Mouse (Mus musculus): ENCODE results near the gene Ppp5c. TPM values are rescaled to one million over a fixed set of nuclear protein-coding genes. Genes with fewer than 3 reads are reported as not detected.
A peak's percentile ranks its signal among the peaks of the same experiment; 100 is the strongest.

Gene Ppp5c
- polyA plus RNA-seq, 1 experiment from 2014 or later, result 110 TPM

DNA sequence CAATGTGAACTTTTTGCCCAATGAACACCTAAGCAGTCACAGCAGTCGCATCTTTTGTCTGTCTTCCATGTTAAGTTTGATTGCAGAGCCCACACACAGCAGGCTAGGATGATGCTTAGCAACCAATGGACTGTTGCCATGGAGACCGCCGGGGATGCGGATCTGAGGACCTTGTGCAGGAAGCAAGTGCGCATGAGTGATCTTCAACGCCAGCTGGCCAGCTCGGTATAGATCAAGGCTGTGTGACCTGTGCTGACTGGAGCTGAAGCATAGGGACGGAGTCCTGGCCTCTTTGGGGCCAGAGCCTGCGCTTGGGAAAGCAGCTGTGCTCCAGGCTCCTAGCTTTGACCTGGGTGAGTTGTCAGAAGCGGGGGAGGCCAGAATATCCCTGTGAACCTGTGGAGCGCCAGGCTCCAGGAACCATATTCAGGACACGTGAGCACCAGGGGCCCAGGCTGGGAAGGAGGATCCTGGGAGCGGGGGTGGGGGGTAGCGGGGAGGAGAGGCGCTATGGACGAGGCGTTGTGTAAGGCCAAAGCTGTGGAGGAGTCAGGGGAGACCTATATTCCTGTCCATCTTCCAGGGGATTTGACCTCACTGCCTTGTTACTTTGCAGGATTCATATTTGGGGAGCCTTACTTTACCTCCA is 68.1 kb downstream of the Ppp5c start, which contains the start of gene Pnmal1:
Gene Pnmal1, plus strand, starts transcription at position 141 of the 649 bp plus-strand sequence.
- 19% methylated on average over 17 of the region's 17 CpGs for WGBS
- Histone ChIP-seq H3K4me2 (no peak within 1 kb of the TSS), H3K4me3 (no peak within 1 kb of the TSS), H3K36me3 (no peaks in the 10 kb centered on the region), H3K9ac (no peak within 1 kb of the TSS), H3K4me1 (no peaks in the 10 kb centered on the region), H3K9me3 (no peaks in the 10 kb centered on the region), H3K27me3 (no peaks in the 10 kb centered on the region; the same call in 1 of the 2 replicates), H3K27ac (no peak within 1 kb of the TSS)
- ATAC-seq (ENCODE audit: borderline replicate concordance, extremely low read depth, low FRiP score, low TSS enrichment), result peak; percentile 55; the same call in 1 of the 2 replicates

DNA sequence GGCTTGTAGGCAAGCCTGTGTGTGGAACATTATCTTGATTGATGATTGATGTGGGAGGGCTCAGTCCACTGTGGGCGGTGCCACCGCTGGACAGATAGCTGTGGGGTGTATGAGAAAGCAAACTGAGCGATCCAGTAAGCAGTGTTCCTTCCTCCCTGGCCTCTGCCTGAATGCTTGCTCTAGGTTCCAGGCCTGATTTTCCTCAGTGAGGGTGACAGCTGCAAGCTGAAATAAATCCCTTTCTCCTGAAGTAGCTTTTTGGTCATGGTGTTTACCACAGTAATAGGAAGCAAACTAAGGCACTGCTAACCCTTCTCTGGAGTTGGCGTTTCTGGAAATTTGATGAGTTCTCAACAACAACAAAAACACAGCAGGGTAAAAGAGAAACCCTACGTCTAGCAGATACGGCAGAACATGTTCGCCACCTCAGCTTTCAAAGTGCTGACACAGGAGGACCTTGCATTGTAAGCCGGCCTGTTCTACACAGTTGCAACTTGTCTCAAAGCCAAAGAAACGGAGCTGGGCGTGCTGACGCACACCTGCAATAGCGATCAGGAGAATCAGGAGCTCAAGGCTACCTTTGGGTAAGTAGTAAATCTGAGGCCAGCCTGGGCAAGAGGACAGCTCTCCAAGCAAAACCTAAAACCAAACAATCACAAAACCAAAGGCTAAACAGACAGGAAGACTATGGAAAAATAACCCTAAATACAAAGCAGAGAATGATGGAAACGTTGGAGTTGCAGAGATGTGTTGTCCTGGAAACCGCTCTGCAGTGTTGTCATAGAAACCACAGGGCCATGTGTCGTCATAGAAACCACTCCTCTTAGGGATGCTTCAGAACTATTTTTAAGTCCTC is 71.1 kb downstream of the Ppp5c start:
- Histone ChIP-seq H3K9me3 (no peaks in the 10 kb centered on the region), H3K9ac (no peak overlapping the region), H3K4me3 (no peak overlapping the region), H3K36me3 (no peaks in the 10 kb centered on the region), H3K4me2 (no peak overlapping the region), H3K27me3 (no peaks in the 10 kb centered on the region; the same call in 1 of the 2 replicates), H3K27ac (no peak overlapping the region), H3K4me1 (no peaks in the 10 kb centered on the region)
- ATAC-seq (ENCODE audit: borderline replicate concordance, extremely low read depth, low FRiP score, low TSS enrichment), result no peak
- WGBS, result 62% methylated on average over 15 of the region's 15 CpGs

DNA sequence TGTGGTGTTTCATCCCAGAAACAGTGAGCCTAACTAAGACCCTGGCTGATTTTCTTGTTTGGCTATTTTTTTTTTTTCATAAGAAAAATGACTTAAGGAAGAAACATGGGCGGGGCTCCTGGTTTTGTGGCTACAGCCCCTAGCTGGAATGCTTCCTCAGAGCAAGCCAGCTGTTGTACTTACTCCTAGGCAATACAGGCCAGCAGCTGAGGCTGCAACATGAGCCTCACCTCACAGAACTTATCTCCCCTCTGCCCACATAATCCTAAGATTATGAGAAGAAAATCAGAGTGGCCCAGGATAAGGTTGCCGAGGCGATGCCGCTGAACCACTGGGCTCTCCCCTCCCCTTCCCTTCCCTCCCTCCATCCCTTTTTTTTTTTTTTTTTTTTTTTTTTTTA is 72.0 kb downstream of the Ppp5c start:
- no peak overlapping the region for H3K4me3 ChIP-seq
- ATAC-seq (ENCODE audit: borderline replicate concordance, extremely low read depth, low FRiP score, low TSS enrichment), result no peak
- peaks cover 3% of the 10 kb centered on the region; the same call in 1 of the 2 replicates for H3K4me1 ChIP-seq
- no peak overlapping the region for H3K4me2 ChIP-seq
- no peaks in the 10 kb centered on the region for H3K9me3 ChIP-seq
- H3K9ac ChIP-seq, result no peak overlapping the region
- H3K36me3 ChIP-seq, result no peaks in the 10 kb centered on the region
- 70% methylated on average over 4 of the region's 4 CpGs for WGBS
- no peaks in the 10 kb centered on the region; the same call in 1 of the 2 replicates for H3K27me3 ChIP-seq
- H3K27ac ChIP-seq, result no peak overlapping the region

Other genes starting within 250 kb of the Ppp5c start
- gene Slc1a5, start 246.6 kb downstream of the Ppp5c start, polyA plus RNA-seq (2015; fragmentation: Nextera tagmentation; extraction: Ambion mirVana), result 53.7 and 54.5 TPM in 2 replicates
- 102 TPM in 2 replicates for gene Strn4, start 212.0 kb downstream of the Ppp5c start, polyA plus RNA-seq (2015; fragmentation: Nextera tagmentation; extraction: Ambion mirVana)
- 28.9 and 30.6 TPM in 2 replicates for gene Fkrp, start 211.2 kb downstream of the Ppp5c start, polyA plus RNA-seq (2015; fragmentation: Nextera tagmentation; extraction: Ambion mirVana)
- gene Prkd2, start 185.0 kb downstream of the Ppp5c start, polyA plus RNA-seq (2015; fragmentation: Nextera tagmentation; extraction: Ambion mirVana), result 18.9 and 19.7 TPM in 2 replicates
- 3.5 and 3.7 TPM in 2 replicates for gene Dact3, start 152.6 kb downstream of the Ppp5c start, polyA plus RNA-seq (2015; fragmentation: Nextera tagmentation; extraction: Ambion mirVana)
- gene Gng8, start 136.1 kb downstream of the Ppp5c start, polyA plus RNA-seq (2015; fragmentation: Nextera tagmentation; extraction: Ambion mirVana), result 11.2 and 12.0 TPM in 2 replicates
- gene Ptgir, start 121.4 kb downstream of the Ppp5c start, polyA plus RNA-seq (2015; fragmentation: Nextera tagmentation; extraction: Ambion mirVana), result 2.0 and 2.4 TPM in 2 replicates
- gene Calm3, start 103.8 kb downstream of the Ppp5c start, polyA plus RNA-seq (2015; fragmentation: Nextera tagmentation; extraction: Ambion mirVana), result 101 and 104 TPM in 2 replicates
- 6.2 and 6.6 TPM in 2 replicates for gene Pnmal2, start 83.2 kb downstream of the Ppp5c start, polyA plus RNA-seq (2015; fragmentation: Nextera tagmentation; extraction: Ambion mirVana)
- gene Pnmal1, start 68.2 kb downstream of the Ppp5c start, polyA plus RNA-seq (2015; fragmentation: Nextera tagmentation; extraction: Ambion mirVana), result 0.11 and 0.36 TPM in 2 replicates
- gene Gm42372, start 44.8 kb downstream of the Ppp5c start, polyA plus RNA-seq (2015; fragmentation: Nextera tagmentation; extraction: Ambion mirVana), result 0.16 and 0.17 TPM in 2 replicates
- gene Ccdc8, start 35.2 kb downstream of the Ppp5c start, polyA plus RNA-seq (2015; fragmentation: Nextera tagmentation; extraction: Ambion mirVana), result 34.9 and 35.9 TPM in 2 replicates
- 37.6 and 41.5 TPM in 2 replicates for gene Hif3a, start 34.5 kb upstream of the Ppp5c start, polyA plus RNA-seq (2015; fragmentation: Nextera tagmentation; extraction: Ambion mirVana)
- gene Psg16, start 46.1 kb upstream of the Ppp5c start, polyA plus RNA-seq (2015; fragmentation: Nextera tagmentation; extraction: Ambion mirVana), result 0.10 and 0.19 TPM in 2 replicates
- not detected in 2 replicates for gene Ceacam3, start 122.4 kb upstream of the Ppp5c start, polyA plus RNA-seq (2015; fragmentation: Nextera tagmentation; extraction: Ambion mirVana)
- not detected in 2 replicates for gene Psg29, start 175.6 kb upstream of the Ppp5c start, polyA plus RNA-seq (2015; fragmentation: Nextera tagmentation; extraction: Ambion mirVana)